ENCODE assay signal across 8 mouse cellular contexts in the genomic region with DNA sequence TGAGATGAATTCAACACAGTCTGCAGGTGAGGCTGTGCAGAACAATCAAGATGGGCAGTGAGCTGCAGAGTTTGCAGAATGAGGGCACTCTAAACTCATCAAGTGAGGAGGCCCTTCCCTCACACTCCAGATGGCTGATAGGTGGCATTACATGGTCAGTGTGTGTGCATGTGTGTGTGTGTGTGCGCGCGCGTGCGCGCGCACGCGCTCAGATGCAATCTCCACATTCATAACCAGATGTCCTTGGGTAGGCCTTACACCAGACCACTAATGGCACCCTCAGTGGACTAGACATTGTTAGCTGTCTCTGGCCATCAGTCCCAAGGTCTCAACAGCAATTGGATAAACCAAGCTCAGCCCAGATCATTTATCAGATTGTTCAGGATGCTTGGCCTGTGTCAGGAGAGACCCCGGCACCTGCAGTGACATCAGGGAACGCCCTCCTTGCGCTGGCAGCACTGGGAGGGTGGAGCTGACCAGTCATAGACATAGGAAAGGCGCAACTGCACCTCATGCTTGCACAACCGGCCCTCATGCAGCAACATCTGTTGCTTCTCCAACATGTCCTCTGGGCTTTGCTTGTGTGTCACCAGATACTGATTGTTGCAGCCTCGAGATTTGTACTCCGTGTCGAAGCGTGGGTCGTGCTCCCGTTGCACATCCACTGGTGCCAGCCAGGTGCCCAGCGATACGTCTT. TPM values are rescaled to one million over a fixed set of nuclear protein-coding genes. Genes with fewer than 3 reads are reported as not detected.
DNase-seq lines count a peak whose midpoint lies in the region; ATAC-seq lines count a peak whose summit lies in the region.

No protein-coding gene starts in this region.

- 0 out of 2 replicates have a peak, but pooled peaks have one; percentile 0 for ATAC-seq in intestine, embryonic 14.5 days (replicated peaks; ENCODE audit: low FRiP score, low TSS enrichment, low read depth)

- H3K4me2 ChIP-seq in intestine, embryonic 14.5 days (ENCODE audit: low read length), result peak overlapping the region; percentile 86

- H3K27me3 ChIP-seq in intestine, embryonic 14.5 days (replicated peaks; ENCODE audit: control insufficient read depth, insufficient read depth, low read length), result no peaks in the 10 kb centered on the region
- H3K27me3 ChIP-seq in megakaryocyte, embryonic 14.5 days (replicated peaks), result no peaks in the 10 kb centered on the region

- H3K9ac ChIP-seq in intestine, embryonic 14.5 days (ENCODE audit: low read length), result peak overlapping the region; percentile 77

- no peaks in the 10 kb centered on the region for H3K9me3 ChIP-seq in intestine, embryonic 14.5 days (ENCODE audit: control insufficient read depth, low read length)
- no peaks in the 10 kb centered on the region for H3K9me3 ChIP-seq in megakaryocyte, embryonic 14.5 days

- peak; percentile 52 for DNase-seq in adrenal gland, postnatal 14 days
- no peak for DNase-seq in adrenal gland, adult (ENCODE audit: inconsistent age in 2 of 2, low spot score in 1 of 2)
- peak; percentile 33 to 54 for DNase-seq in spleen, postnatal 10 days (ENCODE audit: low spot score in 2 of 2)
- DNase-seq in spleen, adult 12 weeks (ENCODE audit: low spot score), result no peak
- DNase-seq in intestine, embryonic 14.5 days (ENCODE audit: low spot score), result no peak
- no peak for DNase-seq in ovary, adult 18-20 months (ENCODE audit: low spot score)
- no peak for DNase-seq in frontal cortex, postnatal 10 days (ENCODE audit: low spot score in 2 of 2)

- peaks cover 24% of the 10 kb centered on the region for H3K4me1 ChIP-seq in intestine, embryonic 14.5 days (replicated peaks; ENCODE audit: control insufficient read depth, insufficient read depth, low read length)
- H3K4me1 ChIP-seq in megakaryocyte, embryonic 14.5 days, result peaks cover 46% of the 10 kb centered on the region

- peaks cover 10% of the 10 kb centered on the region for H3K36me3 ChIP-seq in intestine, embryonic 14.5 days (ENCODE audit: control insufficient read depth, insufficient read depth, low read length)
- peaks cover 20% of the 10 kb centered on the region for H3K36me3 ChIP-seq in megakaryocyte, embryonic 14.5 days (replicated peaks; ENCODE audit: low read length)

- peak overlapping the region; percentile 91 for H3K4me3 ChIP-seq in intestine, embryonic 14.5 days (ENCODE audit: low read depth, low read length)
- peak overlapping the region; percentile 99 for H3K4me3 ChIP-seq in megakaryocyte, embryonic 14.5 days (replicated peaks)

- WGBS in intestine, embryonic 14.5 days, result 87% methylated on average over 22 of the region's 22 CpGs

- H3K27ac ChIP-seq in intestine, embryonic 14.5 days (ENCODE audit: low read depth), result peak overlapping the region; percentile 96; the same call in 1 of the 2 replicates

RNA-seq across cellular contexts. Expression of a gene that starts 1.1 kb away (rescaled TPM):
- 5.8 and 6.5 TPM in 2 replicates for total RNA-seq in adrenal gland, postnatal 14 days (2021)
- 16.6 and 17.9 TPM in 2 replicates for polyA plus RNA-seq in intestine, embryonic 14.5 days (2014; fragmentation: Nextera tagmentation; extraction: Ambion mirVana)
- 3.3 and 5.3 TPM in 2 replicates for polyA plus RNA-seq in megakaryocyte, embryonic 14.5 days (2012; ENCODE audit: insufficient read depth, low replicate concordance)

RNA-seq across cellular contexts. Expression of a gene that starts 1.3 kb away (rescaled TPM):
- total RNA-seq in adrenal gland, postnatal 14 days (2021), result 209 and 225 TPM in 2 replicates
- 157 and 165 TPM in 2 replicates for polyA plus RNA-seq in intestine, embryonic 14.5 days (2014; fragmentation: Nextera tagmentation; extraction: Ambion mirVana)
- 29.6 and 45.2 TPM in 2 replicates for polyA plus RNA-seq in megakaryocyte, embryonic 14.5 days (2012; ENCODE audit: insufficient read depth, low replicate concordance)

RNA-seq across cellular contexts. Expression of a gene that starts 22.3 kb away (rescaled TPM):
- total RNA-seq in adrenal gland, postnatal 14 days (2021), result 0.56 and 3.4 TPM in 2 replicates
- 0.50 and 0.56 TPM in 2 replicates for polyA plus RNA-seq in intestine, embryonic 14.5 days (2014; fragmentation: Nextera tagmentation; extraction: Ambion mirVana)
- polyA plus RNA-seq in megakaryocyte, embryonic 14.5 days (2012; ENCODE audit: insufficient read depth, low replicate concordance), result 2.3 and 9.4 TPM in 2 replicates

RNA-seq across cellular contexts. Expression of a gene that starts 29.2 kb away (rescaled TPM):
- total RNA-seq in adrenal gland, postnatal 14 days (2021), result 94.0 and 105 TPM in 2 replicates
- 55.5 and 56.1 TPM in 2 replicates for polyA plus RNA-seq in intestine, embryonic 14.5 days (2014; fragmentation: Nextera tagmentation; extraction: Ambion mirVana)
- 30.2 and 64.1 TPM in 2 replicates for polyA plus RNA-seq in megakaryocyte, embryonic 14.5 days (2012; ENCODE audit: insufficient read depth, low replicate concordance)

RNA-seq across cellular contexts. Expression of a gene that starts 34.6 kb away (rescaled TPM):
- 2.4 TPM in 1 of 2 replicates, not detected in the other for total RNA-seq in adrenal gland, postnatal 14 days (2021)
- polyA plus RNA-seq in intestine, embryonic 14.5 days (2014; fragmentation: Nextera tagmentation; extraction: Ambion mirVana), result 1.6 and 2.0 TPM in 2 replicates
- polyA plus RNA-seq in megakaryocyte, embryonic 14.5 days (2012; ENCODE audit: insufficient read depth, low replicate concordance), result 2.9 TPM in 1 of 2 replicates, not detected in the other

Comparison
In these comparisons a context has a peak if more than half of its experiments do, and no peak if none do; other contexts are left out.
1. DNase-seq: peak in adrenal gland, postnatal 14 days (single experiment) and spleen, postnatal 10 days (2 of 2); none in adrenal gland, adult (0 of 2), spleen, adult 12 weeks (single experiment), intestine, embryonic 14.5 days (single experiment), ovary, adult 18-20 months (single experiment) and frontal cortex, postnatal 10 days (0 of 2).